Mouse (Mus musculus) skeletal muscle tissue, adult 2 months (tissue): ENCODE results near the gene Ruvbl2.

ENCODE experiments used
- DNase-seq: peaks from one replicate; pipeline ENCODE4 v3.0.0-alpha.2; 2012; ENCODE audit warnings: low read depth, low spot score

Gene Ruvbl2

DNA sequence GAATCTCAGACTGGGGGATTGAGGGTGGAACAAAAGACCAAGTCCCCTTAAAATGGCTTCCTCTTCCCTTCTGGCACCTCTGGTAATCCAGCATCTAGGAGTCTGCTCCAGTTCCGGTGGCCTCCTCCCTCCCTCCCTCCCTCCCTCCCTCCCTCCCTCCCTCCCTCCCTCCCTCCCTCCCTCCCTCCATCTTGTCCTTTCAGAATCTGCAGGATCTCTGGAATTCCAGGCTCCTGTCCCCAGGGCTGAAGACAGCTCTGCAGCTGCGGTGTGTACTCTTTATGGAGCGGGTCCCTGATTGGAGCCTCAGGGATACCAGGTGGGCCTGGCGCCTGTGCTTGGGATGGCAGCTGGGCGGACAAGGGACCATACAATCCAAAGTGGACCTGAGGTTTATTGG, 23.4 kb upstream of the Ruvbl2 start:
- no peak for DNase-seq

DNA sequence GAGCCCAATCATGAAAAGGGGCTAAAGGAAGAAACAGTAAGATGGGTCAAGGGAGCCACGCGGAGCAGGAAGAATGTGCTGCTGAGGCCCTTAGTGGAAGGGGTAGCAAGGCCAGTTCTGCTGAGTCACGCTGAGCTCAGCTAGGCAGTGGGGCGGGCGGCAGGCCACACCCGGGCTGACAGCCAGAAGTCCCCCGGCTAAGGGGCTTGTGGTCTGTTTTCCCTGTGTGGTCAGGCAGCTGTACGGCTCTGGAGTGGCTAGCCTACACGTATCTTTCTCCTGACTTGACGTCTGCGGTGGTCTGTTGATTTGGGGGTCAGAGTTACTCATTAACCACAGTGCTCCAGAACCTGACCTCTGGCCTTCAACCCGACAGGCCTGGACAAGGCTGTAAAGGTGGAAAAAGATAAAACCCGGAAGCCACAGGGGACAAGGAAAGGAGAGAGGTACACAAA, 23.0 kb upstream of the Ruvbl2 start:
- DNase-seq: peak; percentile 76

DNA sequence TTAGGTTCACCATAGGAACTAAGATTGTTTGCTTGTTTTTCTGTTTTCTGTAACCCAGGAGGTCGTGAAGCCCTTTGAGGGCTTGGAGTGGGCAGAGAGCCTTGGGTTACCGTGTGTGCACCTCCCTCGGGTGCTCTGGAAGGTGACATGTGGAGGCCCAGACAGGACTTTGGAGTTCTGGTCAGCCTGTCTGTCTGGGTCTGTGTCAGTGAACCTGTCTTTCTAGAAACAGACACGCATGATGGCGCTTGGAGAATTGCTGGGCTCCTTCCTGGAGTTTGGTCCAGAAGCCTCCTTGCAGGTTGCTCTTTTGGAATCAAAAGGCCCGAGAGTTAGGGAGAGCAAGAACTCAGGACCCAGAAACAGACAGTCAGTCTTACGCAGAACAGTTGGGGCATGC, 22.5 kb upstream of the Ruvbl2 start:
- no peak for DNase-seq

DNA sequence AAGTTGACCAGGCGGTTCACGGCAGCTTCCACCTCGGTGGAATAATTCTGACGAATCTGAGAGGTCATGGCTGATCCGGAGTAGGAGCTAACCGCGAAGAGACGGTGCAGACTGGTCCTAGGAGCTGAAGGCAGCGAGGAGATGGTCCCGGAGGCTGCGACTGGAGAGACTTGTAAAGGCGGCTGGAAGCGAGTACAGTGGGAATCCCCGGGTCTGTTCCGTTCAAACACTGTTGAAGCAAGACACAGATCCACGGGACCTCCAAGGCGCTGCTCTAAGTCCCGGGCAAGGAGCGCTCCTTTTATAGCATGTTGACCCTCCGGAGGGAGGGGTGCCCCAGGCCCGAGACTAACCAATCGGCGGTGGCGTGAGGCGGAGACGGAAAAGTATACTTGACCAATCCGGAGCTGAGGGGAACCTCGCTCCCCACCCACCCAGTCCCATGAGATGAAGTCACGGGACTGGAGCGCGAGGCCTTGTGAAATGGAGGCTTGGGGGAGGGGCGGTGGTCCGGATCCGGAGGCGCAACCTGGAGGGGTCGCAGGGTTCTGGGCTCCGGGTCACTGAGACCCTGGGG, 21.8 kb upstream of the Ruvbl2 start, which contains the start of gene Ftl1:
TSS of gene Ftl1 (minus strand) at position 321 of the 577 bp plus-strand sequence.
- DNase-seq: peak; percentile 100

DNA sequence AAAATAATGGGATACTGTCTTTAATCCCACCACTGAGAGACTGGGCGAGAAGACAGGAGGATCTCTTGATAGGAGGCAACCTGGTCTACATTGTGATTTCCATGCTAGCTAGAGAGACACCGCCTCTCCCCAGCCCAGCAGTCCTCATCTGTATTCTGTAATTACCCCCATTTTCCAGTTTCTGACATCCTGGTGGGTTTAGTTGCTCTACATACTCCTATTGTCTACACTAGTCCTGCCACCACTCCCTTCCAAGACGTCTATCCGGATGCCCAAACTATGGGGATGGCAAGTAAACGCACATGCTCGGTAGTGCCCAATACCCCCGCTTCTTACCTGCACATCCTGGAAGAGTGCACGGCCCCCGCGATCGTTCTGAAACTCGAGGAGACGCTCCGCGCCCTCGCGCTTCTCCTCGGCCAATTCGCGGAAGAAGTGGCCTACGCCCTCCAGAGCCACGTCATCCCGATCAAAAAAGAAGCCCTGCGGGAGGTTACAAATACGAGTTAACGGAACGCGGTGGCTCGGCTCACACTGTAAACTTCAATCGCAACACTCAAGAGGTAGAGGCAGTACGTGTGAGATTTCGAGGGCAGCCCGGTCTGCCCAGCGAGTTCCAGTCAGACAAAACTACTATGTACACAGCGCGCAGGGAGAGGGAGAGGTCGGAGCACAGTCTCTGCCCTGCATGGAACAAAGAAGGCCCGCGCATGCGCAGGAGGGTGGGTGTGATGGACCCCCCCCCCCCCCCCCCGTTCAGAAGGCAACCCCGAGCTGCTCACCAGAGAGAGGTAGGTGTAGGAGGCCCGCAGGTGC, 21.1 kb upstream of the Ruvbl2 start:
- peak; percentile 67 for DNase-seq

DNA sequence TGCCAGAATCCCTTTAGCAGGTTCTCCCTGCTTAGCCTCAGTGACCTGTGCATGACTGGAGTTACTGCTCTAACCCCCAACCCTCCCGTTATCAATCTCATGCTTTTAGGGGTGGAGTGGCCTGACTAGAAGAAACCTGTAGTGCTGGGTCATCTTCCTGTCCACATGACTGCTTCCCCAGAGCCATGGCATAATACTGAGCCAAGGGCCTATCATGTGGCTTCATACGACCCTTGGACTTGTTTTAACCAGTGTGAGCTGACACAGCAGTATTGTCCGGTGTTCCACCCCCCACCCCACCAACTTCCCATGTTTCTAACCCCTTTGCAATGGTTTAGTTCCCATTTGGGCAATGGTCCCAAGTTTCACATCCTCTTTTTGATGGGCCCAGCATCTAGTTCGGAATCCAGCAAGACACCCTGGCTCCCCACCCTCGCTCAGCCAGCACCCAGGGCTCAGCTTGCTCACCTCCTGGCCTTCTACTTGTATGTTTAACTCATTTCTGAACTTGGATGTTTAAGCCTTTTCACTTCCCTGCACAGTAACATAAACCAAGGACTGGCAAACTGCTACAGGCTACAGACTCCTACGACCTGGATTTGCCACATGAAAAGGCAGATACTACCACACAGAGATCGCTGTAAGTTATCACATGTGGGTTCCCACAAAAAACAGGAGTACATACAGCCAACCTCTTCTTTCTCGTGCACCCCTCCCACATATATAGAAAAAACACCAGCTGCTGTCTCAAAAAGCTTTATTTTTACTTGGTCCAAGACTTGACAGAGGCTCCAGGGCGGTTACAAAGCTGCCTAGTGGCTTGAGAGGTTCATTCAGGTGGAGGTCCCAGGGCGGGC, 19.5 kb upstream of the Ruvbl2 start:
- DNase-seq: peak; percentile 84

DNA sequence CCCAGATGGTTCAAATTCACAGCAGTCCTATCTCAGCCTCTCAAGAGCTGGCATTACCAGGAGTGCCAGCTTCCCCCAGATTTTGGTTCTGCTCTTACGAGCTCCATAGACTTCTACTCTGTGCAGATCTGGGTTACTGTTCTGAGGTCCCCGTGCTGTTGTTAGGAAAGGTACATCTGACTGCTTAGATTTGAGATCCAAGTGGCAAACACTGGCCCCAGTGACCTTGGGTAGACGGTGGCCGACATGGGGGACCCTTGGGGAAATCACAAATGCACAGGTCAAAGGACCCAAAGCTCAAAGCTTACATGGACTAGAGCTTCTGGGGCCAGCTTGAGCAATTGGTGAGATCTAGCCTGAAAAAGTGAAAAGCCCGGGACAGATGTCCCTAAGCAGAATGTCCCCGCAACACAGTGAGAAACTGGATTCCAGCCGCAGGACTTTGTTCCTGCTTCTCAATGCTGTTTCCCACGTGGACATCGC, 18.9 kb upstream of the Ruvbl2 start:
- no peak for DNase-seq

DNA sequence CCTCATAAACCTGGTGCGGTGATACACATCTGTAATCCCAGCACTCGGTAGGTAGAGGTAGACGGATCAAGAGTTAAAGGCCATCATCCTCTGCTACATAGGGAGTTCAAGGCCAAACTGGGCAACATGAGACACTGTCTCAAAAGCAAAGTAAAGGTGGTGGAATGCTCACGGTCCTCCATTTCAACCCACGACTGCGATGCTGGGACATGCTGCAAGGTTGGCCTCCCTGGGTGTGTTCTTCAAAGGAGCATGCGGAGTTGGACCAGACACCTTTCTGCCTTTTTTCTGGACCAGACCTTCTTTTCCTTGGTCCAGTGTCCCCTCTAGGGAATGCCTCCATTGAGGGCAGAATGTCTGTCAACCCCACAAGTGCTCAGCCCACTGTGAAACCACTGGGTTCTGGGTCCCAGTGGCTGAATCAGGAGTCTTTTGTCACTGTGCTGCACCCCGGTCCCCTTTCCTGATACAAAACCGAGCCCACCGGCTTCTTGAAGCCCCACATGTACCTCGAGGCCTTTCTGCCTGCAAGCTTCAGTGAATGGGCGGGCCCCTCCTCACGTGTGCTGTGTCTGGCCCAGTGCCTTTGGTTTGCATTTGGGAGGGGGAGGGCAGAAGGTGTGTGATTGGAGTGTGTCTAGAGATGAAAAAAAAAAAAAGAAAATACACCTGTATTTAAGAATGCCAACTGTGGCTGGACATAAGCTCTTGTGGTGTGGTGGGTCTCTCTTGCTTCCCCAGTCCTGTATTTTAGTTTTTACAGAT, 18.2 kb upstream of the Ruvbl2 start:
- DNase-seq: no peak

DNA sequence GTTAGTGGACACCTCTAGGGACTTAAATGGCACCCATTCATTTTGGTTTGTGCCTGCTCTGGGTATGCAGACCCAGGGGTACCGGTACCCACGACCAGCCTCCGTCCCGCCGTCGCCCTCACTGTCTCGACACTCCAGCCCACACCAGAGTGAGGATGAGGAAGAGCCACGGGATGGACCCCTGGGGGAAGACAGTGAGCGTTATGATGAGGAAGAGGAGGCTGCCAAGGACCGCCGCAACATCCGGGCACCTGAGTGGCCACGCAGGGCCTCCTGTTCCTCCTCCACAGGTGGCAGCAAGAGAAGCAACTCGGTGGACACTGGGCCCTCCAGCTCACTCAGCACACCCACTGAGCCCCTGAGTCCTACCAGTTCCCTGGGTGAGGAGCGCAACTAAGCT, 17.1 kb upstream of the Ruvbl2 start:
- DNase-seq: no peak

DNA sequence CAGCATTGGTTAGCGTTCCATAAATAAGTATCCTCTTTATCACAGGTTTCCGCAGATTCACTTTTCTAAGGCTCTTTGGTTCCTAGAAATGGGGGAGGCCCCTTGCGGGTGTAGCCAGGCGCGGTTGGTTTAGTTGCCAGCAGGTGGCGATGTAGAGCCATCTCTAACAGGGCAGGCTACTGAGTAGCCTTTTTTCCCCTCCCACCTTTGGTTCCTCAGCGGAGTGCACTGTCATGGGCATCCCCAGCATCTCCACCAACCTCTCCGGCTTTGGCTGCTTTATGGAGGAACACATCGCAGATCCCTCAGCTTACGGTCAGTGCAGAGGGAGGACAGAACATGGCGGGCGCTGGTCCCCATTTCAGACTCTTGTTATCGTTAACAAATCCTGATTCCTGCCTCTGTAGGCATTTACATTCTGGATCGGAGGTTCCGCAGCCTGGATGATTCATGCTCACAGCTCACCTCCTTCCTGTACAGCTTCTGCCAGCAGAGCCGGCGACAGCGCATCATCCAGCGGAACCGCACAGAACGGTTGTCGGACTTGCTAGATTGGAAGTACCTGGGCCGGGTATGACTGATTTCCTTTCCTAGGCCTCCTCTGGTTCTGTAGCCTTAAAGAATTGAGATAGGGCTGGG, 13.6 kb upstream of the Ruvbl2 start:
- DNase-seq: no peak

DNA sequence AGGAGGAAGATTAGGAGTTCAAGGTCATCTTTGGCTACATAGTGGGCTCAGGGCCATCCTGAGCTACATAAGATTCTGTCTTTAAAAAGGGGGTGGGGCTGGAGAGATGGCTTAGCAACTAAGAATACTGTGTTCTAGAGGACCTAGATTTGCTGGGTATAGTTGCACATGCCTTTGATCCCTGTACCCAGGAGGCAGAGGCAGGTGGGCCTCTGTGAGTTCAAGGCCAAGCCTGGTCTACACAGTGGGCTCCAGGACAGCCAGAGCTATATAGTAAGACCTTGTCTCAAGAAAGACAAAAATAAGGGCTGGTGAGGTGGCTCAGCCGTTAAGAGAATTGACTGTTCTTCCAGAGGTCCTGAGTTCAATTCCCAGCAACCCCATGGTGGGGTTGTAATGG, 12.1 kb upstream of the Ruvbl2 start:
- DNase-seq: no peak

DNA sequence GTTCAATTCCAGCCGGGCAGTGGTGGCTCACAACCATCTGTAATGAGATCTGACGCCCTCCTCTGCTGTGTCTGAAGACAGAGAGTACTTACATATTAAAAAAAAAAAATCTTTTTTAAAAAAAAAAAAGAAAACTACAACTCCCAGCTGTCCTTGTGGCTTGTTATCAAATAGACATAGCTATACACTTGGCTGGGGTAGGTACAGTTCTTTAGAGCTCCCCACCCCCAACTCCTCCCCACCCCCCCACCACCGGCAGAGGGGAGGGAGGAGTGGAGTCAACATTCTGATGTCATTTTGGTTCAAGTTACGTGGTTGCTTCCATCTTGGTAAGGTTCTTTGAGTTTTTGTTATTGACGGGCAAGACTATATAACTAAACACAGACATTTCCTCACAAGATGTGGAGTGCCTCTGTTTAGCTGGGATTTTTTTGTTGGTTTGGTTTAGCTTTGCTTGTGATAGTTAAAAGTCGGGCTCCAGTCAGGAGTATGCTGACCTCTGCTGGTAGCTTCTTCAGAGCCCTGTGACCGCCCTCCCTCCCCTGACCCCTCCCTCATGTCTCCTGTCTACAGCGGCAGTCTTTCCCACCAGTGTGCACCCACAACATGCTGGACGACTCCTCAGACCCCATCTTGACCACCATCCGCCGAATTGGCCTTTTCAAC, 9.6 kb upstream of the Ruvbl2 start:
- no peak for DNase-seq

DNA sequence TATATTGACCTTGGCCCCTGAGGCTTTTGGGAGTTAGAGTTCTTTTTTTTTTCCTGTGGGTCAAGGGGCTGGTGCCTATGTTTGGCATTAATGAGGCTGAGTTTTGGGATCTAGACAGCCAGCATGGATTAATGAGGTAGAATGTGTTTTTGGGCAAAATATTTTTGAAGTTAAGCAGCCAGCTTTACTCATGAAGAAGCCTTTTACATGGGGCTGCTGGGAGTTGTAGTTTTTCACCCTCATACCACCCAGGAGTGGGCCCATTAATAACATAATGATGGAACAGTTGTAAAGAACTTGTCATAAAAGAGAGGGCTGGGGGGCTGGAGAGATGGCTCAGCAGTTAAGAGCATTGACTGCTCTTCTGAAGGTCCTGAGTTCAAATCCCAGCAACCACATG, 8.7 kb upstream of the Ruvbl2 start:
- DNase-seq: no peak

DNA sequence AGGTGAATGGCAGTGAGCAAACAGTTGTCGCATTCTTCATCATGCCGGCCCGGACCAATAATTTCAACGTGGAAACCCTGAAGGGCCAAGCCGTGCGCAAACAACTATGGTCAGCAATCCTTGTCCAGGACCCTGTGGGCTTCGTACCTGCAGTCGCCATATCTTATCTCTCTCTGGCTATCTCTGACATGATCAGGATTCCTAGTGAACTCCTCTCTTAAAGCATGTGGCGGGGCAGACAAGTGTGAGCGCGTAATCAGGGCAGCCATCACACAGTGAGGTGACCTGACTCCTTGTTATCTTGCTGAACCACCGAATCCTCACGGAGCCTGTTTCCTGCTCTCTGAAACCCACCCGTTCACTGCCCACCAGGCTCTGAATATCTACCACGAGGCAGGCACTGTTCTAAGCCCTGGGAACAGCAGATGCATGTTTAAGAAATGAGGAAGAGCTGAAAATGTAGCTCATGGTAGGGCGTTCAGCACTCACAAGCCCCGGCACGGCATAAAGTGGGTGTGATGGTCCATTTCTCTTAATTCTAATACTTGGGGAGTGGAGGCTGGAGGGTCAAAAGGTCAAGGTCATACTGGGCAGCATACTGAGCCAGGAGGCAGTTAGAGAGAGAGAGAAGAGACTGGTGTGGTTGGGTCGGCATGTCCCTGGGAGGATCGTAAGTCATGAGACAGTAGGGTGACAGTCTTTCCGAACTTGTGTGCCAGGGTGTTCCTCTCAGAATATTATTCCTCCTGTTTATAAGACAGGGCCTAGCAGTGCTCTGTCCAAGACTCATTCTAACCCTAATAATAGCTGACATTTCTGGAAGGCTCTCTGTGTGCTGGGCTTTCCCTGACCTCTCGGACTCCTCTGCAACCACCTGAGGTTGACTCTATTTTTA, 5.9 kb upstream of the Ruvbl2 start:
- peak; percentile 85 for DNase-seq

DNA sequence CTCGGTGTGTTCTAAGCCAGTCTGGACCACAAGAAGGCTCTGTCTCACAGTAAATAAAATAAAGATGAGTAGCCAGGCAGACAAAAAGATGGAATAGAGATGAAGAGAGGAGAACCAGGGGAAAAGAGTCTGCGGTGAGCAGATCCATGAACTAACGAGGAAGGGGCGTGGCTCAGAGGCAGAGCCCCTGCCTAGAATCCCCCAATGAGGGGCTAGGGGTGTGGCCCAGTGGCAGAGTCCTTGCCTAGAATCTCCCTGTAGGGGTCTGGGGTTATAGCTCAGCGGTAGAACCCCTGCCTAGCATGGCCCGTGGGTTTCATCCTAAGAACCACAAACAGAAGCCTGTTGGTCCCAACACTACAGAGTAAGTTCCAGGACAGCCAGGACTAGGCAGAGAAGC, 850 bp downstream of the Ruvbl2 start:
- DNase-seq: no peak

DNA sequence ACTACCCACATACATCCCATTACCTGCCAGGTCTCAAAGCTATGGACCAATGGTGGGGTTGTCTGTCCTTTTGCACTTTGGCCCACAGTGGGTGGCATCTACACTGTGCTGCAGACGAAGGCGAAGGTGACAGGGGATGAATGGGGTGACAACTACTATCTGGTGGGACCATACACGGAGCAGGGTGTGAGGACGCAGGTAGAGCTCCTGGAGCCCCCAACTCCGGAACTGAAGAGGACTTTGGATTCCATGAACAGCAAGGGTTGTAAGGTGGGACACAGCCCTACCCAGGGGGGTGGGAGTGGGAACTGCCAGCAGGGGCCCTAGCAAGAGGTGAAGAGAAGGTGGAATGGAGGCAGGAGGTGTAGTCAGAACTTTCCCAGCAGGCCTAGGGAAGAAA, 1.5 kb downstream of the Ruvbl2 start:
- DNase-seq: no peak

DNA sequence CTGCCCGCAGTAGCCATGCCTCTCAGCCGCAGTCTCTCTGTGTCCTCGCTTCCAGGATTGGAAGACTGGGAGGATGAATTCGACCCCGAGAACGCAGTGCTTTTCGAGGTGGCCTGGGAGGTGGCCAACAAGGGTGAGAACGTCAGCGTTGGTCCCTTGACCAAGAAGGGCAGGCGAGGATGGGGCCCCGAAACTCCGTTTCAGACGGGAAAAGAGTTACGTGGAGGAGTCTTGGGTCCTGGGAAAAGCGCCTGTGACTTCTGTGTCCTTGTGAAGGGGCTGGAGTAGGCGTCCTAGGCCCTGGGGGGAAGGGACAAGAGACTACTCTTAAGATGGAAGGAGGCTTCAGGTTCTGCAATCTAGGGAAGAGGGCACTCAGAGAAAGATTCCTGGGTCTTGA, 2.9 kb downstream of the Ruvbl2 start:
- DNase-seq: no peak

DNA sequence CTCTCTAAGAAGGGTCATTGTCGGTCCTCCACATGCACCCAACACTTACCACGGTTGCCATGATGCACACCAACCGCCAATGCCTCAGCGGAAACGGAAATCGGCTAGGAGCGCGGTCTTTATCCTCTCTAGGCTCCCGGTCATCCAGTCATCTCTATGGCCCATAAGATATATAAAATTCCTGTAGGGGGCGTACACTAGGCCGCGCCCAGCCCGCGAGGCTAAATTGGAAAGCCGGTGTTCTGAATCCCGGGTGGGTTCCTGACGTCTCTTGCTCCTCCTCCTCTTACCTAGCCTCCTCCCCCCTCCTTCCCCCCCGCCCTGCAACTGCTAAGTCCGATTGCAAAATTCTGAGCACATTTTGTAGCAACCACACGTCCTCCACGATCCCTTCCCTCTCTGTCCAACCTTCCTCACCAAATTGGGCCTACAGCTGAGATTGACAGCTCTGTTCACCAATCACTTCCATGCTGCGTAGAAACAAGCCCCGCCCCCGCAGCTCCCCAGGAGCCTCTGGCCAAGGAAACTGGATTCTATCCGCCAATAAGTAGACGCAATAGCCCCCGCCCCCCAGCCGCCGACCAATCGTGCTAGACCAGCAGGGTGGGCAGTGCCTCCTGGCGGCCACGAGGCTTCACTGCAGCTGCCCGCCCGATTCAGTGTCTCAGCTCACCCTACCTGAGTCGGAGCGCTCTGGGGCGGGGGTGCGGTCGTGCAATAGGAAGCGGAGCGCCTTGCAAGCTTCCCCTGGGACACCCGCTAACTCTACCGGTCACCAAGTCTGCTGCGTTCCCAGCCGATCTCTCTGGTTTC, 3.5 kb downstream of the Ruvbl2 start, which contains the start of gene Gys1:
TSS of gene Gys1 (plus strand) at position 642 of the 813 bp plus-strand sequence.
- peak; percentile 100 for DNase-seq
